Mouse (Mus musculus): ENCODE measurements at regions not wholly inside any gene's neighbourhood (a gene's known extent, or its start where the extent isn't known, plus 50 kb on each side); places are given as distances from the start of the nearest gene placed in this dataset.
A peak's percentile ranks its signal among the peaks of the same experiment; 100 is the strongest.

DNA sequence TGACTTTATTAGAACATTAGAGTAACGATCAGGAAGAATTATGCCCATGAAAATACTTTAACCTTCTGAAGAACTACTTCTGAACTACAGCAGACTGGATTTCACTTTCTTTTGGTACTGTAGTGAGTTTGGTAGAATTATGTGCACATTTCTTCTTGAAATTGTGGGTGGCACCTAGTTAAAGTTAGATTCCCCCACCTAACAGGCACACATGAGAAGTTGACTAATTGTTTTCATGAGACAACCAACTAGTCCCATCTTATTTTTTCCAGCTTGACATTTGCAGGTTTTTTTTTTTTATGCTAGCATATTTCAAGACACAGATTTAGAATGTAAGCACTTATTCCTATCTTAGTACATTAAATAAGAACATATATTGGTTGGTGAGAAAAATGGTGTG lies 167.2 kb upstream of the Meis2 start:
- Histone ChIP-seq H3K27me3 (ENCODE audit: control insufficient read depth, insufficient read depth, low read length) (no peaks in the 10 kb centered on the region), H3K9ac (no peak overlapping the region), H3K9me3 (ENCODE audit: control insufficient read depth, low read length) (no peaks in the 10 kb centered on the region), H3K4me3 (replicated peaks; ENCODE audit: low read length) (no peak overlapping the region), H3K36me3 (replicated peaks; ENCODE audit: control insufficient read depth, insufficient read depth) (no peaks in the 10 kb centered on the region), H3K4me2 (replicated peaks) (no peak overlapping the region), H3K4me1 (replicated peaks; ENCODE audit: control insufficient read depth, insufficient read depth, low read length) (no peaks in the 10 kb centered on the region), H3K27ac (no peak overlapping the region)
- WGBS: 92% methylated on average over 1 of the region's 1 CpGs
- ATAC-seq (ENCODE audit: low FRiP score) (no peak), DNase-seq (ENCODE audit: low spot score) (no peak)

DNA sequence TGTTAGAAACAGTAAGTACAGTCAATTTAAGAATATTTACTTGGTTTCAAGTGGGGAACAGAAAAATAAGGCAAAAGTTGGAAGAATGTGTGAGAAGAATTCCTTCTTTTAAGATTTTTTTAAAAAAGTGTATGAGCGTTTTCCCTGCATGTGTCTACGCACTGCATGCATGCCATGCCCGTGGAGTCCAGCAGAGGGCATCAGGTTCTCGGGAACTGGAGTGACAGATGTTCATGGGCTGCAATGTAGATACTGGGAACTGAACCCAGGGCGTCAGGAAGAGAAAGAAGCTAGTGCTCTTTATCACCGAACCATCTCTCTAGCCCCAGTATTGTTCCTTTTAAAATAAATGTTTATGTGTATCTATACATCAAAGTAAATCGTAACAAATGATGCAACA lies 150.8 kb upstream of the Meis2 start:
- Histone ChIP-seq H3K9me3 (ENCODE audit: control insufficient read depth, low read length) (no peaks in the 10 kb centered on the region), H3K27me3 (ENCODE audit: control insufficient read depth, insufficient read depth, low read length) (no peaks in the 10 kb centered on the region), H3K9ac (no peak overlapping the region), H3K4me1 (replicated peaks; ENCODE audit: control insufficient read depth, insufficient read depth, low read length) (no peaks in the 10 kb centered on the region), H3K4me2 (replicated peaks) (no peak overlapping the region), H3K36me3 (replicated peaks; ENCODE audit: control insufficient read depth, insufficient read depth) (no peaks in the 10 kb centered on the region), H3K4me3 (replicated peaks; ENCODE audit: low read length) (no peak overlapping the region), H3K27ac (no peak overlapping the region)
- ATAC-seq (ENCODE audit: low FRiP score) (no peak), DNase-seq (ENCODE audit: low spot score) (no peak)
- WGBS: 78% methylated on average over 7 of the region's 7 CpGs

GRCm38 (mm10) chr2:116201248-116202223 lies 135.9 kb upstream of the Meis2 start:
- 40% methylated on average over 14 of the region's 14 CpGs for WGBS
- H3K27ac ChIP-seq: peak overlapping the region; percentile 57; the same call in 1 of the 2 replicates
- H3K27me3 ChIP-seq (ENCODE audit: control insufficient read depth, insufficient read depth, low read length): no peaks in the 10 kb centered on the region
- peak overlapping the region; percentile 12; the same call in 1 of the 2 replicates for H3K9ac ChIP-seq
- H3K4me1 ChIP-seq (replicated peaks; ENCODE audit: control insufficient read depth, insufficient read depth, low read length): peaks cover 21% of the 10 kb centered on the region
- H3K4me2 ChIP-seq (replicated peaks): peak overlapping the region; percentile 28
- ATAC-seq (ENCODE audit: low FRiP score): peak; percentile 71; the same call in 1 of the 2 replicates
- no peaks in the 10 kb centered on the region for H3K36me3 ChIP-seq (replicated peaks; ENCODE audit: control insufficient read depth, insufficient read depth)
- no peak overlapping the region for H3K4me3 ChIP-seq (replicated peaks; ENCODE audit: low read length)
- no peaks in the 10 kb centered on the region for H3K9me3 ChIP-seq (ENCODE audit: control insufficient read depth, low read length)
- DNase-seq (ENCODE audit: low spot score): peak; percentile 59

DNA sequence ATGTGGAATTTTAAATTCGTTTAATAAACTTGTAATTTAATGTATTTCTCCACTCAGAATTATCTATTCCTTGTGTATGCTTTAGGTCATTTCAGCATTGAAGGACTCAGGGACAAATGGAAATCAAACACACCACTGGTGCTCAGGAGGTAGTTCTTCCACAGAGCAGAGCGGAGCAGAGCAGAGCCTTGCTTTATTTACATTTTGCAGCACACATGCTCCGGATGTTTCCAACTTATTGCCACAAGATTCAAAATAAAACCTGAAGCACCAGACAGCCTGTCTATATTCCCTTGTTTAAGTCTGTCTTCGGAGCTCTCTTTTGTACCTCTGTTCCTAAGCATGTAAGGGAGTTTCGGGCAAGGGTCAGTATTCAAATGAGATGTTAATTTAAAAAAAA lies 135.2 kb upstream of the Meis2 start:
- peak overlapping the region; percentile 28 for H3K4me2 ChIP-seq (replicated peaks)
- no peak for ATAC-seq (ENCODE audit: low FRiP score)
- no peaks in the 10 kb centered on the region for H3K36me3 ChIP-seq (replicated peaks; ENCODE audit: control insufficient read depth, insufficient read depth)
- H3K9ac ChIP-seq: peak overlapping the region; percentile 12; the same call in 1 of the 2 replicates
- H3K4me3 ChIP-seq (replicated peaks; ENCODE audit: low read length): no peak overlapping the region
- H3K27me3 ChIP-seq (ENCODE audit: control insufficient read depth, insufficient read depth, low read length): no peaks in the 10 kb centered on the region
- no peaks in the 10 kb centered on the region for H3K9me3 ChIP-seq (ENCODE audit: control insufficient read depth, low read length)
- DNase-seq (ENCODE audit: low spot score): no peak
- H3K4me1 ChIP-seq (replicated peaks; ENCODE audit: control insufficient read depth, insufficient read depth, low read length): peaks cover 21% of the 10 kb centered on the region
- WGBS: 41% methylated on average over 5 of the region's 5 CpGs
- peak overlapping the region; percentile 26 for H3K27ac ChIP-seq

DNA sequence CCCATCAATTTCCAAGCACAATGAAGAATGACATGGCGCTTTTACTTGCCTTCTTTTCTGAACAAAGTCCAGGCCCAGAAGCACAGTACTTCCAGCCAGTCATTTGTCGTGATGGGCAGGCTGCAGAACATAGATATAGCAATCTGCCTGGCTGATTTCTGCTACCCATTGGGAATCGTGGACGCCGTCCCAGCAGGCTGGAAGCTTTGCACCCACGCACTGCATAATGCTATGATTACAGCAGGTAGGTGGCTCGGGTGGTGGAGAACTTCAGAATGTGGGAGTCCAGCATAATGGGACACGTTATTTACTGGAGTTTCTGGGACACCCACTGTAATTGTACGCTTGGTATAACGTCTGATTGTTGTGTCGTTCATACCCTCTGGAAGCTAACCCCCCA lies 116.2 kb upstream of the Meis2 start:
- WGBS: 79% methylated on average over 11 of the region's 11 CpGs
- ATAC-seq (ENCODE audit: low FRiP score): no peak
- Histone ChIP-seq H3K4me1 (replicated peaks; ENCODE audit: control insufficient read depth, insufficient read depth, low read length) (no peaks in the 10 kb centered on the region), H3K9me3 (ENCODE audit: control insufficient read depth, low read length) (no peaks in the 10 kb centered on the region), H3K27ac (no peak overlapping the region), H3K36me3 (replicated peaks; ENCODE audit: control insufficient read depth, insufficient read depth) (no peaks in the 10 kb centered on the region), H3K4me3 (replicated peaks; ENCODE audit: low read length) (no peak overlapping the region), H3K27me3 (ENCODE audit: control insufficient read depth, insufficient read depth, low read length) (no peaks in the 10 kb centered on the region), H3K4me2 (replicated peaks) (no peak overlapping the region), H3K9ac (no peak overlapping the region)
- no peak for DNase-seq (ENCODE audit: low spot score)

- H3K9me3 ChIP-seq (ENCODE audit: control insufficient read depth, low read length): no peaks in the 10 kb centered on the region
- H3K27ac ChIP-seq: no peak overlapping the region
- H3K4me2 ChIP-seq (replicated peaks): no peak overlapping the region
- no peaks in the 10 kb centered on the region for H3K36me3 ChIP-seq (replicated peaks; ENCODE audit: control insufficient read depth, insufficient read depth)
- no peak overlapping the region for H3K9ac ChIP-seq
- 80% methylated on average over 3 of the region's 3 CpGs for WGBS
- no peaks in the 10 kb centered on the region for H3K27me3 ChIP-seq (ENCODE audit: control insufficient read depth, insufficient read depth, low read length)
- no peak for DNase-seq (ENCODE audit: low spot score)
- ATAC-seq (ENCODE audit: low FRiP score): no peak
- no peak overlapping the region for H3K4me3 ChIP-seq (replicated peaks; ENCODE audit: low read length)
- no peaks in the 10 kb centered on the region for H3K4me1 ChIP-seq (replicated peaks; ENCODE audit: control insufficient read depth, insufficient read depth, low read length)
Observed at GRCm38 (mm10) chr2:116177155-116177554, 111.5 kb upstream of the Meis2 start.

GRCm38 (mm10) chr2:116165871-116166770 lies 100.5 kb upstream of the Meis2 start:
- Histone ChIP-seq H3K4me2 (replicated peaks) (no peak overlapping the region), H3K27ac (no peak overlapping the region), H3K9ac (no peak overlapping the region), H3K36me3 (replicated peaks; ENCODE audit: control insufficient read depth, insufficient read depth) (no peaks in the 10 kb centered on the region), H3K27me3 (ENCODE audit: control insufficient read depth, insufficient read depth, low read length) (no peaks in the 10 kb centered on the region), H3K4me3 (replicated peaks; ENCODE audit: low read length) (no peak overlapping the region), H3K4me1 (replicated peaks; ENCODE audit: control insufficient read depth, insufficient read depth, low read length) (no peaks in the 10 kb centered on the region), H3K9me3 (ENCODE audit: control insufficient read depth, low read length) (no peaks in the 10 kb centered on the region)
- ATAC-seq (ENCODE audit: low FRiP score) (0 out of 2 replicates have a peak, but pooled peaks have one; percentile 14), DNase-seq (ENCODE audit: low spot score) (no peak)
- 94% methylated on average over 16 of the region's 16 CpGs for WGBS
